Mouse (Mus musculus) kidney, adult 2 months (tissue): ENCODE data around the gene Dnajc28. TPM values are rescaled to one million over a fixed set of nuclear protein-coding genes. Genes with fewer than 3 reads are reported as not detected.

Experiments used
- DNase-seq: peaks from one replicate; pipeline ENCODE4 v3.0.0; 2021
- H3K27ac ChIP-seq: fragments of 200-500 bp; 2 replicates; pipeline ENCODE4 v1.5.1; 2012; ENCODE audit warnings: low read depth, low read length, control low read depth, inconsistent platforms; ENCODE audit not compliant: insufficient read depth
- H3K27me3 ChIP-seq: fragments of 200-500 bp; replicated peaks from 2 replicates; pipeline ENCODE4 v1.6.1; 2012; ENCODE audit warnings: mild to moderate bottlenecking, moderate library complexity, low read length, inconsistent platforms; ENCODE audit not compliant: control insufficient read depth, insufficient read depth
- H3K36me3 ChIP-seq: fragments of 200-500 bp; 2 replicates; pipeline ENCODE4 v1.6.1; 2012; ENCODE audit warnings: mild to moderate bottlenecking, moderate library complexity, low read length, inconsistent platforms; ENCODE audit not compliant: control insufficient read depth, insufficient read depth
- H3K4me1 ChIP-seq: fragments of 200-500 bp; 2 replicates; pipeline ENCODE4 v1.6.1; 2011; ENCODE audit warnings: low read length; ENCODE audit not compliant: control insufficient read depth, insufficient read depth
- H3K4me3 ChIP-seq: fragments of 200-500 bp; 2 replicates; pipeline ENCODE4 v1.5.1; 2011; ENCODE audit warnings: mild to moderate bottlenecking, low read depth, low read length, control low read depth; ENCODE audit not compliant: insufficient read depth
- CTCF ChIP-seq: fragments of 200-500 bp; conservative IDR thresholded peaks from 2 replicates; pipeline ENCODE4 v1.5.1; 2011; ENCODE audit warnings: low read depth, mild to moderate bottlenecking, control low read depth, low read length, moderate library complexity, mixed read lengths; ENCODE audit not compliant: insufficient read depth, insufficient read length
- POLR2A ChIP-seq: fragments of 200-500 bp; IDR thresholded peaks from one replicate; pipeline ENCODE4 v1.6.1; 2011; ENCODE audit warnings: low read depth, low read length, control low read depth
- WGBS: fragments of 180-500 bp; shearing (Covaris S2); methylation state at CpG from one replicate; pipeline ENCODE4 v1.1.7; 2018; 5-methylcytosine and 5-hydroxymethylcytosine counted together
- polyA plus RNA-seq: library from polyadenylated mRNA; depleted of rRNA; stranded (reverse); fragments of >200 nt; gene quantifications from 2 replicates; pipeline ENCODE4 v1.2.3, GENCODE M21; 2012; rRNA removed

The Dnajc28 gene
- polyA plus RNA-seq, result 3.9 and 5.9 TPM in 2 replicates

DNA sequence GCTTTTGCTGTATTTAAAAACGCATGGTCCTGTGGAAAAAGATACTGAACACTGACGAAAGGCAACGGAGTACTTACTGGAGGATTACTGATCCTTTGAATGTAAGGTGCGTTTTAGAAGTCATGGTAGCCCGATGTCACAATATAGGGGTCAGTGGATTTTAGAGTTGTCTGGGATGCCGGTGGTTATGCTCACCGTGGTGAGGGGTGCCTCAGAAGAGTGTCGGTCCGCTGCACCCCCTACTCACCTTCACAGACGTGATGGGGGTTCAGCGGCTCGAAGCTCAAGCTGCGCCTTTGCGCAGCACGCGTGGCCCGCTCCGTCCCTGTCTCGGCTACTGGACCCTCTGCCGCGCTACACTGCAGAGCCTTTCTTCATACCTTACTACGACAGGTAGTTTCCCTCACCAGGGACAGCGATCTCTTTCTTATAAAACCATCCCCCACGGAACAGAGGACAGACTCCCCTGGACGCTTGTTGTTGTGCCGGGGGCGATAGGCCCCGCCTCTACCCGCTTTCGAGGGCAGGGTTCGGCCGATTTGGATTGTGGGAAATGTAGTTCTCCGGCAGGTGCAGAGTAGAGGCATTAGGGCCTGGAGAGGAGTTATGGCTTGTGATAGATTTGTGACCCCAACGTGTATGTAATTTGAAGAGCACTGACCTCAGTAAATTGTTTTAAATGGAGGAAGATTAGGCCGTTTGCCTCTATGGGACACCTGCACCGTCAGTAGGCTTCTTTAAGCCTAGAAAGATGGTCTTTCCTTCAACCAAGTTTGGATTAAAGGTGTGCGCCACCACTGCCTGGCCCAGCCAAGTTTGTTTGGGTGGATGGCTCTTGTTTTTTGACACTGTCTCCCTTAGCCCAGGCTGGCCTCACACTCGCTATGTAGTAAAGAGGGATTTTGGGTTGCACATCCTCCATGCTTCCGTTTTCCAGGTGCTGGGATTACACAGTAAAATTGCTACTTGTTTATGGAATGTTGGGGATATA lies at the start of gene Dnajc28:
TSS of gene Dnajc28 (minus strand) at position 516 of the 991 bp plus-strand sequence.
- Histone ChIP-seq H3K4me1 (no peaks in the 10 kb centered on the region), H3K36me3 (peaks cover 2% of the 10 kb centered on the region; the same call in 1 of the 2 replicates), H3K4me3 (peak within 1 kb of the TSS; percentile 66), H3K27me3 (no peaks in the 10 kb centered on the region), H3K27ac (0 out of 2 replicates have a peak within 1 kb of the TSS, but pooled peaks have one; percentile 7)
- peak; percentile 89 for DNase-seq
- 10% methylated on average over 39 of the region's 39 CpGs for WGBS
- TF ChIP-seq CTCF (no peak), POLR2A (no peak)

DNA sequence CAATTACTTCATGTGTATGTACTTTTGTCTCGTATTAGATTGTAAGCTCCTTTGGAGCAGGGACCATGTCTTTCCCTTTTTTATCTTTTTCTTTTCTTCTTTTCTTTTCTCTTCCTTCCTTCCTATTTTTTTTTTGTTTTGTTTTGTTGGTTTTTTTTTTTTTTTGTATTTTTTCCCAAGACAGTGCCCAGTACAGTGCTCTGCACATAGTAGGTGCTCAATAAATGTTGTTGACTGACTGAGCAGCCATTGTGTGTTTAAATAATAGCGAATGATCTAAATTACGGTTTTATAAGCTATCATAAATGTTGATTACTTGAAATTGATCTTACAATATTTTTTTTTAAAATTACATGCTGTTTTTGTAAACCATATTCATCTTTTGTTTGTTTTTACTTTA lies 45.0 kb upstream of the Dnajc28 start:
- WGBS, result 92% methylated on average over 3 of the region's 3 CpGs
- TF ChIP-seq POLR2A (no peak), CTCF (no peak)
- no peak overlapping the region for H3K27ac ChIP-seq
- no peak for DNase-seq
- peaks cover 30% of the 10 kb centered on the region for H3K36me3 ChIP-seq
- H3K27me3 ChIP-seq, result no peaks in the 10 kb centered on the region
- no peaks in the 10 kb centered on the region for H3K4me1 ChIP-seq
- H3K4me3 ChIP-seq, result no peak overlapping the region

DNA sequence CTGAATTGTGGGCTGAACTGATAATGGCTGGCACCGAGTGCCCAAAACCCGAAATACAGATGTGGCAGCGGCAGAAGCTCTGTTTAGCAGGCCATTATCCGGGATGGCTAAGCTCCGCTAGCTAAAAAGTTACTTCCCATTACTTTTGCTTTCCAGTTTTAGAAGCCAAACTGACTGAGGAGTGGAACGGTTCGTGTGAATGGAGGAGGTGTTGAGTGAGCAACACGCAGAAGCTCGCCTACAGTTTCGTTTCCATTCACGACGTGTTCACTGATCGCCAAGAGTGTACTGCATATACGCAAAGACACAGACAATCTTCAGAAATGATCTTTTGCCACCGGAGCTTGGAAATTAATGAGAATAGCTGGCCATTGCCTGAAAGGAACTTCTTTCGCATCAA lies 43.5 kb upstream of the Dnajc28 start:
- Histone ChIP-seq H3K4me3 (no peak overlapping the region), H3K4me1 (no peaks in the 10 kb centered on the region), H3K36me3 (peaks cover 37% of the 10 kb centered on the region), H3K27me3 (no peaks in the 10 kb centered on the region), H3K27ac (no peak overlapping the region)
- no peak for DNase-seq
- TF ChIP-seq CTCF (no peak), POLR2A (no peak)
- 91% methylated on average over 16 of the region's 16 CpGs for WGBS

DNA sequence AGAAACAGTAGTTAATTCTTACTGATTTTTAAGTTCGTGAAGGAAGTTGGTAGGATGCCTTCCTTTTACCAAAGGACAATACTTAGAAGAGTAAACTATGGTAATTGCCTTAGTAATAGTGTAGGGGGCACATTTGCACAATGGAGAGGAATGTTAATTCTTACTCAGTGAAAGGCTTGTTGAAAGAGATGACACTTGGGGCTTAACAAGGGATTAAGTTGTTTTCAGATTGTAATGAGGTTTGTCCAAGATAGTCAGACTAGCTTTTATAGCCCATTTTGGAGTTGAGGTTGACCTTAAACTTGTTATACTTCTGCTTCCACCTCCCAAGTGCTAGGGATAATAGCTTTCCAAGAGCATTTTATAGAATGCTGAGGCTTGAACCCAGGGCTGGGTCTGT lies 42.6 kb upstream of the Dnajc28 start:
- DNase-seq, result no peak
- TF ChIP-seq POLR2A (no peak), CTCF (no peak)
- no peaks in the 10 kb centered on the region for H3K27me3 ChIP-seq
- H3K36me3 ChIP-seq, result peaks cover 39% of the 10 kb centered on the region
- H3K4me1 ChIP-seq, result no peaks in the 10 kb centered on the region
- H3K4me3 ChIP-seq, result no peak overlapping the region
- H3K27ac ChIP-seq, result no peak overlapping the region
- 62% methylated on average over 1 of the region's 1 CpGs for WGBS

DNA sequence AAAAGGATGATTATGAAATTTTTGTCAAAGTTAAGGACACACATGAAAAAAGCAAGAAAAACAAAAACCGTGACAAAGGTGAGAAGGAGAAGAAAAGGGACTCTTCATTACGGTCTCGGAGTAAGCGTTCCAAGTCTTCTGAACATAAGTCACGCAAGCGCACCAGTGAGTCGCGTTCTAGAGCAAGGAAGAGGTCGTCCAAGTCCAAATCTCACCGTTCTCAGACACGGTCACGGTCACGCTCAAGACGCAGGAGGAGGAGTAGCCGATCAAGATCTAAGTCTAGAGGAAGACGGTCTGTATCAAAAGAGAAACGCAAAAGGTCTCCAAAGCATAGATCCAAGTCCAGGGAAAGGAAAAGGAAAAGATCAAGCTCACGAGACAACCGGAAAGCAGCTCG lies 41.0 kb upstream of the Dnajc28 start:
- TF ChIP-seq CTCF (no peak), POLR2A (no peak)
- 97% methylated on average over 20 of the region's 20 CpGs for WGBS
- Histone ChIP-seq H3K36me3 (peaks cover 32% of the 10 kb centered on the region), H3K4me1 (no peaks in the 10 kb centered on the region), H3K4me3 (no peak overlapping the region), H3K27ac (no peak overlapping the region), H3K27me3 (no peaks in the 10 kb centered on the region)
- DNase-seq, result no peak

DNA sequence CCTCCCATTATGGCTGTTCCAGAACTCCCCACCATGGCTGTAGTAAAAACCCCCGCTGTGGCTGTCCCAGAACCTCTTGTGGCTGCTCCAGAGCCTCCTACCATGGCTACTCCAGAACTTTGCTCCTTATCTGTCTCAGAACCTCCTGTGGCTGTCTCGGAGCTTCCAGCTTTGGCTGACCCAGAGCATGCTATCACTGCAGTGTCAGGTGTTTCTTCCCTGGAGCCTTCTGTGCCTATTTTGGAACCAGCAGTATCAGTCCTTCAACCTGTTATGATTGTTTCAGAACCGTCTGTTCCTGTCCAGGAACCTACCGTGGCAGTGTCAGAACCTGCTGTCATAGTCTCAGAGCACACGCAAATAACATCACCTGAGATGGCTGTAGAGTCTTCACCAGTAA lies 39.6 kb upstream of the Dnajc28 start:
- DNase-seq, result no peak
- Histone ChIP-seq H3K27me3 (no peaks in the 10 kb centered on the region), H3K27ac (no peak overlapping the region), H3K4me3 (no peak overlapping the region), H3K4me1 (no peaks in the 10 kb centered on the region), H3K36me3 (peaks cover 28% of the 10 kb centered on the region)
- 90% methylated on average over 5 of the region's 5 CpGs for WGBS
- no peak for TF ChIP-seq POLR2A
- TF ChIP-seq CTCF, result no peak

DNA sequence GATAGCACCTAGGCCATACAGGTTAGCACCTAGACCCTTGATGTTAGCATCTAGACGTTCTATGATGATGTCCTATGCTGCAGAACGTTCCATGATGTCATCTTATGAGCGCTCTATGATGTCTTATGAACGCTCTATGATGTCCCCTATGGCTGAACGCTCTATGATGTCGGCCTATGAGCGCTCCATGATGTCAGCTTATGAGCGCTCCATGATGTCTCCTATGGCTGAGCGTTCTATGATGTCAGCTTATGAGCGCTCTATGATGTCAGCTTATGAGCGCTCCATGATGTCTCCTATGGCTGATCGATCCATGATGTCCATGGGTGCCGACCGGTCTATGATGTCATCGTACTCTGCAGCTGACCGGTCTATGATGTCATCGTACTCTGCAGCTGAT lies 38.5 kb upstream of the Dnajc28 start:
- 97% methylated on average over 17 of the region's 17 CpGs for WGBS
- TF ChIP-seq POLR2A (no peak), CTCF (no peak)
- Histone ChIP-seq H3K27me3 (no peaks in the 10 kb centered on the region), H3K27ac (no peak overlapping the region), H3K36me3 (peaks cover 26% of the 10 kb centered on the region), H3K4me3 (no peak overlapping the region), H3K4me1 (no peaks in the 10 kb centered on the region)
- no peak for DNase-seq
